Mouse (Mus musculus): ENCODE results near the gene Arhgef3. TPM values are rescaled to one million over a fixed set of nuclear protein-coding genes. Genes with fewer than 3 reads are reported as not detected.

Gene Arhgef3
- polyA plus RNA-seq, 1 experiment from 2014 or later: 6.6 TPM

GRCm38 (mm10) chr14:27081536-27082275 is 33.0 kb upstream of the Arhgef3 start:
- no peaks in the 10 kb centered on the region for H3K9me3 ChIP-seq (replicated peaks)
- H3K4me3 ChIP-seq (replicated peaks): no peak overlapping the region
- no peak overlapping the region for H3K9ac ChIP-seq
- H3K4me2 ChIP-seq: no peak overlapping the region
- H3K27me3 ChIP-seq: no peaks in the 10 kb centered on the region
- WGBS (ENCODE audit: insufficient replicate concordance): 58% methylated on average over 5 of the region's 5 CpGs
- no peaks in the 10 kb centered on the region for H3K4me1 ChIP-seq (replicated peaks)
- ATAC-seq (ENCODE audit: insufficient read depth): no peak
- H3K27ac ChIP-seq (replicated peaks): no peak overlapping the region
- H3K36me3 ChIP-seq (replicated peaks): no peaks in the 10 kb centered on the region

- ATAC-seq (ENCODE audit: insufficient read depth): no peak
- Histone ChIP-seq H3K9ac (no peak overlapping the region), H3K4me2 (no peak overlapping the region), H3K27me3 (no peaks in the 10 kb centered on the region), H3K27ac (replicated peaks) (no peak overlapping the region), H3K36me3 (replicated peaks) (no peaks in the 10 kb centered on the region), H3K9me3 (replicated peaks) (no peaks in the 10 kb centered on the region), H3K4me3 (replicated peaks) (no peak overlapping the region), H3K4me1 (replicated peaks) (no peaks in the 10 kb centered on the region)
- 17% methylated on average over 5 of the region's 5 CpGs for WGBS (ENCODE audit: insufficient replicate concordance)
Measured at GRCm38 (mm10) chr14:27085471-27085870, 29.2 kb upstream of the Arhgef3 start.

- Histone ChIP-seq H3K9me3 (replicated peaks) (no peaks in the 10 kb centered on the region), H3K4me3 (replicated peaks) (no peak overlapping the region), H3K36me3 (replicated peaks) (no peaks in the 10 kb centered on the region), H3K4me2 (no peak overlapping the region), H3K9ac (no peak overlapping the region), H3K27ac (replicated peaks) (no peak overlapping the region), H3K4me1 (replicated peaks) (no peaks in the 10 kb centered on the region), H3K27me3 (no peaks in the 10 kb centered on the region)
- ATAC-seq (ENCODE audit: insufficient read depth): no peak
- WGBS (ENCODE audit: insufficient replicate concordance): 59% methylated on average over 4 of the region's 4 CpGs
Measured at GRCm38 (mm10) chr14:27085999-27086398, 28.7 kb upstream of the Arhgef3 start.

GRCm38 (mm10) chr14:27094247-27094646 is 20.5 kb upstream of the Arhgef3 start:
- ATAC-seq (ENCODE audit: insufficient read depth): no peak
- Histone ChIP-seq H3K9ac (no peak overlapping the region), H3K9me3 (replicated peaks) (no peaks in the 10 kb centered on the region), H3K4me3 (replicated peaks) (no peak overlapping the region), H3K4me2 (no peak overlapping the region), H3K27me3 (no peaks in the 10 kb centered on the region), H3K4me1 (replicated peaks) (no peaks in the 10 kb centered on the region), H3K36me3 (replicated peaks) (no peaks in the 10 kb centered on the region), H3K27ac (replicated peaks) (no peak overlapping the region)
- WGBS (ENCODE audit: insufficient replicate concordance): 60% methylated on average over 5 of the region's 5 CpGs

GRCm38 (mm10) chr14:27096133-27096532 is 18.6 kb upstream of the Arhgef3 start:
- H3K27ac ChIP-seq (replicated peaks): no peak overlapping the region
- no peak overlapping the region for H3K4me3 ChIP-seq (replicated peaks)
- no peak for ATAC-seq (ENCODE audit: insufficient read depth)

GRCm38 (mm10) chr14:27096779-27097178 is 17.9 kb upstream of the Arhgef3 start:
- no peak overlapping the region for H3K9ac ChIP-seq
- H3K4me1 ChIP-seq (replicated peaks): no peaks in the 10 kb centered on the region
- 13% methylated on average over 3 of the region's 3 CpGs for WGBS (ENCODE audit: insufficient replicate concordance)
- no peaks in the 10 kb centered on the region for H3K27me3 ChIP-seq
- H3K4me2 ChIP-seq: no peak overlapping the region
- no peaks in the 10 kb centered on the region for H3K36me3 ChIP-seq (replicated peaks)
- H3K27ac ChIP-seq (replicated peaks): no peak overlapping the region
- H3K4me3 ChIP-seq (replicated peaks): no peak overlapping the region
- no peak for ATAC-seq (ENCODE audit: insufficient read depth)
- no peaks in the 10 kb centered on the region for H3K9me3 ChIP-seq (replicated peaks)

More at GRCm38 (mm10) chr14:27096133-27096532, 18.6 kb upstream of the Arhgef3 start:
- no peak overlapping the region for H3K9ac ChIP-seq
- H3K9me3 ChIP-seq (replicated peaks): no peaks in the 10 kb centered on the region
- WGBS (ENCODE audit: insufficient replicate concordance): 67% methylated on average over 9 of the region's 9 CpGs
- no peak overlapping the region for H3K4me2 ChIP-seq
- no peaks in the 10 kb centered on the region for H3K36me3 ChIP-seq (replicated peaks)
- H3K27me3 ChIP-seq: no peaks in the 10 kb centered on the region
- H3K4me1 ChIP-seq (replicated peaks): no peaks in the 10 kb centered on the region

GRCm38 (mm10) chr14:27101735-27102134 is 13.0 kb upstream of the Arhgef3 start:
- no peak overlapping the region for H3K27ac ChIP-seq (replicated peaks)
- H3K4me2 ChIP-seq: peak overlapping the region; percentile 11; the same call in 1 of the 2 replicates
- 45% methylated on average over 7 of the region's 7 CpGs for WGBS (ENCODE audit: insufficient replicate concordance)
- peak; percentile 85 for ATAC-seq (ENCODE audit: insufficient read depth)
- H3K36me3 ChIP-seq (replicated peaks): no peaks in the 10 kb centered on the region
- no peak overlapping the region for H3K9ac ChIP-seq
- H3K4me1 ChIP-seq (replicated peaks): no peaks in the 10 kb centered on the region
- H3K9me3 ChIP-seq (replicated peaks): no peaks in the 10 kb centered on the region
- H3K27me3 ChIP-seq: no peaks in the 10 kb centered on the region
- no peak overlapping the region for H3K4me3 ChIP-seq (replicated peaks)

GRCm38 (mm10) chr14:27102720-27103119 is 12.0 kb upstream of the Arhgef3 start:
- no peak overlapping the region for H3K4me3 ChIP-seq (replicated peaks)
- H3K27me3 ChIP-seq: no peaks in the 10 kb centered on the region
- H3K27ac ChIP-seq (replicated peaks): no peak overlapping the region
- 57% methylated on average over 6 of the region's 6 CpGs for WGBS (ENCODE audit: insufficient replicate concordance)
- no peak overlapping the region for H3K9ac ChIP-seq
- H3K36me3 ChIP-seq (replicated peaks): no peaks in the 10 kb centered on the region
- no peak overlapping the region for H3K4me2 ChIP-seq
- ATAC-seq (ENCODE audit: insufficient read depth): no peak
- H3K9me3 ChIP-seq (replicated peaks): no peaks in the 10 kb centered on the region
- no peaks in the 10 kb centered on the region for H3K4me1 ChIP-seq (replicated peaks)

GRCm38 (mm10) chr14:27105731-27106457 is 8.8 kb upstream of the Arhgef3 start:
- H3K27me3 ChIP-seq: no peaks in the 10 kb centered on the region
- 64% methylated on average over 12 of the region's 12 CpGs for WGBS (ENCODE audit: insufficient replicate concordance)
- H3K27ac ChIP-seq (replicated peaks): no peak overlapping the region
- no peak overlapping the region for H3K9ac ChIP-seq
- no peak overlapping the region for H3K4me3 ChIP-seq (replicated peaks)
- H3K9me3 ChIP-seq (replicated peaks): no peaks in the 10 kb centered on the region
- ATAC-seq (ENCODE audit: insufficient read depth): no peak
- no peaks in the 10 kb centered on the region for H3K4me1 ChIP-seq (replicated peaks)
- H3K36me3 ChIP-seq (replicated peaks): no peaks in the 10 kb centered on the region
- no peak overlapping the region for H3K4me2 ChIP-seq

GRCm38 (mm10) chr14:27108748-27109504 is 5.8 kb upstream of the Arhgef3 start:
- WGBS (ENCODE audit: insufficient replicate concordance): 51% methylated on average over 6 of the region's 6 CpGs

GRCm38 (mm10) chr14:27115275-27115660 is 569 bp downstream of the Arhgef3 start:
- Histone ChIP-seq H3K9me3 (replicated peaks) (no peaks in the 10 kb centered on the region), H3K27ac (replicated peaks) (no peak overlapping the region), H3K27me3 (peaks cover 31% of the 10 kb centered on the region), H3K4me2 (peak overlapping the region; percentile 73), H3K36me3 (replicated peaks) (no peaks in the 10 kb centered on the region), H3K9ac (no peak overlapping the region; the same call in 1 of the 2 replicates), H3K4me3 (replicated peaks) (peak overlapping the region; percentile 52), H3K4me1 (replicated peaks) (no peaks in the 10 kb centered on the region; the same call in 1 of the 2 replicates)
- no peak for ATAC-seq (ENCODE audit: insufficient read depth)
- WGBS (ENCODE audit: insufficient replicate concordance): 20% methylated on average over 11 of the region's 11 CpGs

More at GRCm38 (mm10) chr14:27108748-27109504, 5.8 kb upstream of the Arhgef3 start:
- Histone ChIP-seq H3K9ac (no peak overlapping the region), H3K36me3 (replicated peaks) (no peaks in the 10 kb centered on the region), H3K4me3 (replicated peaks) (no peak overlapping the region), H3K9me3 (replicated peaks) (no peaks in the 10 kb centered on the region), H3K4me2 (no peak overlapping the region), H3K27ac (replicated peaks) (no peak overlapping the region), H3K4me1 (replicated peaks) (no peaks in the 10 kb centered on the region), H3K27me3 (peaks cover 5% of the 10 kb centered on the region; the same call in 1 of the 2 replicates)
- no peak for ATAC-seq (ENCODE audit: insufficient read depth)

Data from liver, embryonic 15.5 days (tissue).